ENCODE assay signal across 22 mouse cellular contexts in the genomic region with DNA sequence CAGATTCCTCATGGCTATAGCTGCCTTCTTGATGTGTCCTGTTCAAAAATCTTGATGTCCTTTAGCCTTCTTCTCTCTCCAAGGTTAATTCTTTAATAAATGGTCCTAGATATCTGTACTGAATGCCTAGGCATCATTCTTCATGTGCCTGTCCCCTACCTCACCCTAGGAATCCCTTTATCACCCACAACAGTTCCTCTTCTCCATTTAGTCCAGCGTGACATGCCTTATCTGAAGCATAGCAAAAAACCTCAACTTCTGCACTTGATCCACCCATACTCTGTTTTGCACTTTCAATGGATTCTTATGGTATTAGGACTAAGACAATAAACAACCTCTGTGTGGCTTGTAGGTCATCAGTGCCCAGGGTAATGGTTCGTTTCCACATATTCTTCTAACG.
DNase-seq lines count a peak whose midpoint lies in the region; ATAC-seq lines count a peak whose summit lies in the region.
"Had no signal": no experiment of that assay in that cellular context is flagged by ENCODE, and none has a peak within 500 bp of the region (broad histone marks: within the 10 kb centered on the region; RNA-seq: fewer than 3 reads in every experiment).

No protein-coding gene starts in this region.

- no peak overlapping the region for H3K4me3 ChIP-seq in limb, embryonic 12.5 days (replicated peaks)
- H3K4me3 ChIP-seq in limb, embryonic 10.5 days: no peak overlapping the region
- no peak overlapping the region for H3K4me3 ChIP-seq in liver, embryonic 13.5 days (replicated peaks)
- H3K4me3 ChIP-seq: erythroblast, embryonic 14.5 days; forebrain, embryonic 10.5 days; heart, embryonic 10.5 days; hindbrain, embryonic 13.5 days had no signal

- H3K36me3 ChIP-seq in limb, embryonic 12.5 days: no peaks in the 10 kb centered on the region
- no peaks in the 10 kb centered on the region for H3K36me3 ChIP-seq in limb, embryonic 10.5 days
- no peaks in the 10 kb centered on the region for H3K36me3 ChIP-seq in liver, embryonic 13.5 days
- H3K36me3 ChIP-seq: forebrain, embryonic 10.5 days; heart, embryonic 10.5 days; hindbrain, embryonic 13.5 days had no signal

- no peaks in the 10 kb centered on the region for H3K9me3 ChIP-seq in limb, embryonic 12.5 days
- H3K9me3 ChIP-seq in limb, embryonic 10.5 days (replicated peaks): no peaks in the 10 kb centered on the region
- no peaks in the 10 kb centered on the region for H3K9me3 ChIP-seq in liver, embryonic 13.5 days (replicated peaks)
- H3K9me3 ChIP-seq: forebrain, embryonic 10.5 days; heart, embryonic 10.5 days; hindbrain, embryonic 13.5 days had no signal

- ATAC-seq in limb, embryonic 12.5 days (ENCODE audit: insufficient number of reproducible peaks, insufficient read depth, low FRiP score, low TSS enrichment, low read depth): no peak
- peak; percentile 79 for ATAC-seq in liver, embryonic 13.5 days (ENCODE audit: low read depth)
- peak; percentile 93 for ATAC-seq in megakaryocyte progenitor cell, adult 5-6 weeks (replicated peaks; ENCODE audit: poor library complexity)
- ATAC-seq: forebrain, embryonic 14.5 days had no signal

- 80% methylated on average over 3 of the region's 3 CpGs for WGBS in limb, embryonic 12.5 days
- WGBS in limb, embryonic 10.5 days: 90% methylated on average over 3 of the region's 3 CpGs
- WGBS in liver, embryonic 13.5 days (ENCODE audit: insufficient replicate concordance): 7% methylated on average over 3 of the region's 3 CpGs

- DNase-seq in limb, embryonic 10.5 days (ENCODE audit: low spot score): no peak
- DNase-seq in c-Kit-positive CD71-positive TER-119-negative erythroid progenitor cells, embryonic 14.5 days (ENCODE audit: low read depth): peak; percentile 4
- DNase-seq in liver, embryonic 13.5 days: no peak
- no peak for DNase-seq in heart, postnatal 4 days
- DNase-seq in kidney, adult 11 months: no peak
- DNase-seq in cerebellum, adult 9-10 months: no peak
- DNase-seq: adrenal gland, adult 2 months; adrenal gland, postnatal 25 days; B cell, adult 2 months; cerebellum, adult 11 months; cerebellum, adult 8-10 months; cerebellum, postnatal 25 days; gastrocnemius, postnatal 10 days; heart, adult 18-20 months; heart, postnatal 10 days had no signal

- H3K4me2 ChIP-seq in limb, embryonic 12.5 days: no peak overlapping the region
- H3K4me2 ChIP-seq in liver, embryonic 13.5 days: no peak overlapping the region
- H3K4me2 ChIP-seq: hindbrain, embryonic 13.5 days had no signal

- H3K9ac ChIP-seq in limb, embryonic 12.5 days (replicated peaks): no peak overlapping the region
- H3K9ac ChIP-seq in liver, embryonic 13.5 days: no peak overlapping the region
- H3K9ac ChIP-seq: hindbrain, embryonic 13.5 days had no signal

- H3K27me3 ChIP-seq in limb, embryonic 12.5 days: no peaks in the 10 kb centered on the region
- no peaks in the 10 kb centered on the region for H3K27me3 ChIP-seq in limb, embryonic 10.5 days (ENCODE audit: low read depth, poor library complexity, severe bottlenecking)
- no peaks in the 10 kb centered on the region for H3K27me3 ChIP-seq in liver, embryonic 13.5 days
- H3K27me3 ChIP-seq: hindbrain, embryonic 13.5 days had no signal

- H3K4me1 ChIP-seq in limb, embryonic 12.5 days (replicated peaks): peaks cover 31% of the 10 kb centered on the region
- peaks cover 25% of the 10 kb centered on the region for H3K4me1 ChIP-seq in limb, embryonic 10.5 days
- H3K4me1 ChIP-seq in liver, embryonic 13.5 days (replicated peaks): peaks cover 10% of the 10 kb centered on the region
- H3K4me1 ChIP-seq: forebrain, embryonic 10.5 days; heart, embryonic 10.5 days; hindbrain, embryonic 13.5 days had no signal

- 0 out of 2 replicates have a peak overlapping the region, but pooled peaks have one; percentile 1 for H3K27ac ChIP-seq in limb, embryonic 12.5 days
- H3K27ac ChIP-seq in limb, embryonic 10.5 days: no peak overlapping the region; the same call in 1 of the 2 replicates
- H3K27ac ChIP-seq in liver, embryonic 13.5 days: no peak overlapping the region
- H3K27ac ChIP-seq: forebrain, embryonic 10.5 days; heart, embryonic 10.5 days; hindbrain, embryonic 13.5 days had no signal
